Mouse (Mus musculus) small intestine, adult 2 months (tissue): Measurements from ENCODE around the gene Lbr.

Experiments used
- CTCF ChIP-seq: fragments of 200-500 bp; IDR thresholded peaks from 2 replicates; pipeline ENCODE4 v1.5.1; 2012; ENCODE audit warnings: low read depth, mild to moderate bottlenecking, control low read depth, inconsistent platforms, low read length, moderate library complexity, mixed read lengths; ENCODE audit not compliant: insufficient replicate concordance, insufficient read length; ENCODE audit errors: extremely low read depth
- POLR2A ChIP-seq: fragments of 200-500 bp; IDR thresholded peaks from 2 replicates; pipeline ENCODE4 v1.6.1; 2012; ENCODE audit warnings: low read depth, mild to moderate bottlenecking, control low read depth, inconsistent platforms, low read length, moderate library complexity

DNA sequence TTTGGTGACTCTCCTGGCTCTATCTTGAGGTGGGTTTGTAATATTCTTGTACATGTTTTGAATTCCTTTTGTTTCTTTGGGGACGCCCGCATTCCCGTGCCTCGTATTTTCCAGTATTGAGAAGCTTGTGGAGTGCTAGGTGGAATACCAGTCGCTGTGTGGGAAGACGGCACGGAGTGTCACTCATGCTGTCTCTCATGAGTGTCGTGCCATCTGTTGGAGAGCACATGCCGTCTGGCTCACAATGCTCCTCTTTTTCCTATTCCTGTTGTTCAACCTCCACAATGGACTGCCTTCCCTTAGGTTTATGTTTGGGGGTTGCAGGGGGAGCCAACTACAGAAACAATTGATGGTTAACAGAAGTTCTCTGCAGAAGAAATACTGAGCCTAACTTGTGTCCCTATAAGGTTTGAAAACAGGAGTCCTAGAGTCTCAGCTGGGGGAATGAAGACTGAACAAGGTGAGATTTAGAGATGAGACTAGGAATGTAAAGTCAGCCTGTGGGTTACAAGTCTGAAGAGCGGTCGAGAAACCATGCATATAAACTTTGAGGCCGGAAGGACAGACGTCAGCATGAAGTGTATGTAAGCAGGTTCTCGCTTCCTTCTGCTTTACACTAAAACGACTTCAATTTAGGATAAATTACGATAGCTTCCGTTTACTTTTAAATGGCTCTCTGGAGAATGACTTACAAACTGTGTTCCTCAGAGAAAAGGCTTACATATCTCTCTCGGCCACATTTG, 31.2 kb downstream of the Lbr start:
- TF ChIP-seq CTCF (no peak), POLR2A (no peak)
